Mouse (Mus musculus) mammary gland, adult 2 months (tissue): Measurements from ENCODE around the gene 2610028H24Rik. TPM values are rescaled to one million over a fixed set of nuclear protein-coding genes. Genes with fewer than 3 reads are reported as not detected.

ENCODE experiments used
- polyA plus RNA-seq: library from polyadenylated mRNA; depleted of rRNA; stranded (reverse); fragments of >200 nt; gene quantifications from 2 replicates; pipeline ENCODE4 v1.2.3, GENCODE M21; 2012; ENCODE audit warnings: low replicate concordance; rRNA removed

The 2610028H24Rik gene
- 1.1 TPM in 1 of 2 replicates, not detected in the other for polyA plus RNA-seq

DNA sequence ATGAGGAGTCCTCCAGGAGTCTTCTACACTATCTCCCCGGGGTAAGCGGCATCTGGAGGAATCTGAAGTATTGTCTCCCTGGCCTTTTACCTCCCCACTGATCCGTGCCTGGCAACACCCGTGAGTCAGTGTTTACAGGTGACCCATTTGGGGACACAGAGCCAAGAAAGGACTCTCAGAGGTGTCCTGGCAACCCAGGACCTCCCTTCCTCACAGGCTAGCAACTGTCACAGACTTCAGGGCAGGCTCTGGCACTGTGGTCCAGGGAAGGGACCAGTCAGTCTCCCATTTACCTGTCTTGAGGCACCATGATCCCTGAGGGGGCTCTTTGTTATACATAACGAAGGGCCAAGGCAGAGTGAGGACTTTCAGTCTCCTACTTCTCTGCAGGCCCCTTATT, at the start of gene 2610028H24Rik:
Gene 2610028H24Rik, plus strand, starts transcription at position 231 of the 400 bp plus-strand sequence.

DNA sequence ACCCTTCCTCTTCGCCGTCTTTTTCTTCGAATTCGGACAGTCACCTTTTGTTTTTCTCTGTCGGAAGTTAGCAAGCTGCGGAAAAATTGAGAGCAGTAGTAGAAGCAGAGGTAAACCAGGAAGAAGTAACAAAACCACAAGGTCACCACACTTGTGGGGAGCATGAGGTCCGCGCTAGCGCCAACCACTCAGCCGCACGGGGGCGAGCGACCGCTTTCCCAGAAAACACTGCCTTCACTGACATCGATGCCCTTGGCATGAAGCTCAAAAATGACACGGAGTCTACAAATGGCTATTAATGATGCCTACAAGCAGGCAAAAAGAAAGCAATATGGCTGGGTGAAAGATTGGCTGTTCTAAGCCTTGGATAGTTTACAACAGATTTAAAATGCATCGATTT, 8.6 kb upstream of the 2610028H24Rik start, which contains the start of gene AC141477.1:
Gene AC141477.1, minus strand, starts transcription at position 164 of the 400 bp plus-strand sequence.

DNA sequence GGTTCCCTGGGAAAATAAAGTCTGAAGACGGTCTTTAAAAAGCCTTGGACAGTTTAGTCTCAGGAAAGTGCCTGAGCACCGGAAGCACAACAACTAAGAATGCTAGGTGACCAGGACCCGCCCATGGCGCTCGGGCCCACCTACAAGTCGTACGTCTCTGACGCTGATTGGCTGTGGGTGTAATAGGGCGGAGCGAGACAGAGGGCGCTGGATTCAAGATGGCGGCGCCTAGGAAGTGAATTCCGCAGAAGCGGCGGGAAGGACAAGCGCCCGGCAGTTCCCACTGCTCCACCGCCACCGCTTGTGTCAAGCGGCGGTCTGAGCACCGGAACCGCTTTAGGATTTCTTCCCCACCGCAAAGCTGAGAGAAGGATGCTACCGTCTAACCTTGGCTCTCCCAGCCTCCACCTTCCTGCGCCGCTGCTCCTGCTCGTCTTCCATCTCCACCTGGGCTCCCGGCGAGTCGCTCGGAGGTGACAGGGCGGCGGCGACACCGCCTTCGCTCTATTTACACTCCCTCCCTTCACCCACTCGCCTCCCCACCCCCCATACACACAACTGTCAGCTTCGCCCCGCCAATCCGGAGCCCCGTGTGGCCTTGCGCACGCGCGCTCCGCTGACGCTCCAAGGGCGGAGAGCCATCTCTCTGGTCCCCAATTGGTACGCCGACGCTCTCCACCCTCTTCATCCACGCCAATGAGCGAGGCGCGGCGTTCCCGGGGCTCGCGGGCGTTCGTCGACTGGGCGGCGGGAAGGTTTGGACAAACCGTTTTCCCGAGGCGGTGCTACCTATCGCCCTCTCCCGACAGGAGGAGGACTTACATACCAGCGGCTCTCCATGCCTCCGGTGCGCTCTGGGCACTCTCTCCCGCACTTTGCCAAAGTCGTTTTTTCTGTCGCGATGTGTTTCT, 6.4 kb upstream of the 2610028H24Rik start, which contains the start of gene Pcnt:
Gene Pcnt, minus strand, starts transcription at position 609 of the 911 bp plus-strand sequence.

DNA sequence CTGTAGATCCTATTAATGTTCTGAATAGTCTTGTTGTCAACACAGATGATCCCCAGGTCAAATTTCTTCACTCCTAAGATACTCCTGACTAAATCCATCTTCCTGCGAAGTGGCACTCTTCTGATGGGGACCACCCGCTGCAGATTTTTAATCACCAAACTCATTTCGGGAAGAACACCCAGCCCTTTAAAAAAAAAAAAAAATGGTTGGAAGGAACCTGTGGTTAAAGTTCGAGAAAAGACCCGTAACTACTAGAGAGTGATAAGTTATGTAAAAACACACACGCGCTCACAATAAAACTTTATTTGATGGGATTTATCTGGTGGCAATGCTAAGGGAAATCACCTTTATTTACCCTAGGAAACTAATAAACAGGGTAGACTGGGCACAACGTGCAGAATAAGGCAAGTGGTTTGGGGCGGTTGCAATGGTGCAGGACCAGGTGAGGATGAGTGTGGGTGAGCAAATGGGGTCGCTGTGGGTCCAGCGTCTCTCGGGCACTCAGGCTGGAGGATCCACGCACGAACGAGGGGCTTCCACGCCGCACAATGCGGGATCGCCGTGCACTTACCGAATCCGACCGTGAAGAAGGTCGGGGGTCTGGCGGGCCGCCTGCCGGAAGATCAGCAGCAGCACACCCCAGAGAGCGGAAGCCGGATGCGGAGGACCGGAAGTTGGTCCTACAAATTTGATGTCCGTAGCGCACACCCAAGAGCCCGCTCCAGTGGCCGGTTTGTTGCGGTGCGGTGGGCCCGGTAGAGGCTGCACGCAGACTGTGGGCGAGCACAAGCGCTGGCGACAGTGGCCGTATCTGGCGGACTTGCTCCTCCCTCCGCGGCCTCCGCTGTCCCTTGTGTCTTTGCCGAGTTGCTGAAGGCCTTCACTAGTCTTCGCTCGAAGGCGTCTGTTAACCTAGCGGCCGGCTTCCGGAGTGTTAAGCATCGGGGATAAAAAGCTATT, 19.6 kb downstream of the 2610028H24Rik start, which contains the start of the genes Mcm3ap and Ybey:
Gene Mcm3ap, plus strand, starts transcription at position 725 of the 960 bp plus-strand sequence.
Gene Ybey, minus strand, starts transcription at position 912 of the 960 bp plus-strand sequence.

Other genes starting within 250 kb of the 2610028H24Rik start
- 31.8 and 36.6 TPM in 2 replicates for gene Prmt2, start 211.2 kb upstream of the 2610028H24Rik start, polyA plus RNA-seq
- gene S100b, start 195.2 kb upstream of the 2610028H24Rik start, polyA plus RNA-seq: 2.2 and 13.8 TPM in 2 replicates
- 14.6 and 16.3 TPM in 2 replicates for gene Dip2a, start 103.8 kb upstream of the 2610028H24Rik start, polyA plus RNA-seq
- gene AC141477.1, start 8.6 kb upstream of the 2610028H24Rik start, polyA plus RNA-seq: not detected in 2 replicates
- gene Pcnt, start 6.3 kb upstream of the 2610028H24Rik start, polyA plus RNA-seq: 13.6 and 14.3 TPM in 2 replicates
- gene Mcm3ap, start 19.8 kb downstream of the 2610028H24Rik start, polyA plus RNA-seq: 17.2 and 23.3 TPM in 2 replicates
- 2.7 and 3.1 TPM in 2 replicates for gene Ybey, start 20.0 kb downstream of the 2610028H24Rik start, polyA plus RNA-seq
- 36.0 and 41.4 TPM in 2 replicates for gene Lss, start 82.5 kb downstream of the 2610028H24Rik start, polyA plus RNA-seq
- 0.09 and 0.17 TPM in 2 replicates for gene Spatc1l, start 113.2 kb downstream of the 2610028H24Rik start, polyA plus RNA-seq
- gene Ftcd, start 126.6 kb downstream of the 2610028H24Rik start, polyA plus RNA-seq: 0.03 and 1.7 TPM in 2 replicates
- 297 and 298 TPM in 2 replicates for gene Col6a2, start 174.5 kb downstream of the 2610028H24Rik start, polyA plus RNA-seq